Mouse (Mus musculus) forebrain, embryonic 14.5 days (tissue): ENCODE measurements around the gene Gm10471. TPM values are rescaled to one million over a fixed set of nuclear protein-coding genes. Genes with fewer than 3 reads are reported as not detected.
"Not testable (repeated sequence)": the region's sequence is repeated elsewhere in the genome, so short reads cannot be mapped to it uniquely, and the experiment has no call there.

Experiments
- ATAC-seq: fragments of 200-750 bp; cut with Nextera tagmentation; 2 replicates; pipeline ENCODE4 v1.8.0; 2017; ENCODE audit warnings: mild to moderate bottlenecking, moderate library complexity
- DNase-seq: peaks from one replicate; pipeline ENCODE4 v3.0.0-alpha.2; 2015; ENCODE audit warnings: low spot score
- H3K27ac ChIP-seq: fragments of 300-500 bp; sonication (generic); 2 replicates; pipeline ENCODE4 v1.5.1; 2014; ENCODE audit warnings: low read depth, mild to moderate bottlenecking, control low read depth, low read length, moderate library complexity
- H3K27me3 ChIP-seq: fragments of 300-500 bp; sonication (generic); replicated peaks from 2 replicates; pipeline ENCODE4 v1.6.1; 2014; ENCODE audit warnings: low read length, control low read depth, mixed read lengths; ENCODE audit not compliant: control insufficient read depth, insufficient read depth
- H3K36me3 ChIP-seq: fragments of 300-500 bp; sonication (generic); 2 replicates; pipeline ENCODE4 v1.6.1; 2014; ENCODE audit warnings: low read length, control low read depth; ENCODE audit not compliant: control insufficient read depth, insufficient read depth
- H3K4me1 ChIP-seq: fragments of 300-500 bp; sonication (generic); 2 replicates; pipeline ENCODE4 v1.6.1; 2014; ENCODE audit warnings: antibody characterized with exemption, low read length, control low read depth; ENCODE audit not compliant: control insufficient read depth, insufficient read depth
- H3K4me2 ChIP-seq: fragments of 300-500 bp; sonication (generic); 2 replicates; pipeline ENCODE4 v1.6.1; 2014; ENCODE audit warnings: mild to moderate bottlenecking, control low read depth, low read length
- H3K4me3 ChIP-seq: fragments of 300-500 bp; sonication (generic); 2 replicates; pipeline ENCODE4 v1.5.1; 2014; ENCODE audit warnings: low read depth, low read length, control low read depth
- H3K9ac ChIP-seq: fragments of 300-500 bp; sonication (generic); 2 replicates; pipeline ENCODE4 v1.6.1; 2014; ENCODE audit warnings: mild to moderate bottlenecking, low read length, control low read depth, moderate library complexity
- H3K9me3 ChIP-seq: fragments of 300-500 bp; sonication (generic); replicated peaks from 2 replicates; pipeline ENCODE4 v1.6.1; 2016; ENCODE audit warnings: low read length, control low read depth, mixed read lengths; ENCODE audit not compliant: control insufficient read depth
- WGBS: fragments of 180-500 bp; shearing (Covaris S2); extraction: QIAGEN DNeasy Blood & Tissue Kit; methylation state at CpG from one replicate; pipeline ENCODE4 v1.1.7; 2014; 5-methylcytosine and 5-hydroxymethylcytosine counted together
- polyA plus RNA-seq: library from polyadenylated mRNA; unstranded; fragments of >200 nt; fragmentation: Nextera tagmentation; extraction: Ambion mirVana; gene quantifications from 2 replicates; pipeline ENCODE4 v1.2.1, GENCODE M21; 2014

The Gm10471 gene
- not detected in 2 replicates for polyA plus RNA-seq

GRCm38 (mm10) chr5:26089191-26089590 is at the start of gene Gm10471:
Gm10471 (minus strand) TSS chr5:26089291.
- ATAC-seq, H3K27me3 ChIP-seq, H3K9ac ChIP-seq, H3K27ac ChIP-seq, H3K9me3 ChIP-seq, DNase-seq, H3K4me1 ChIP-seq, H3K36me3 ChIP-seq, H3K4me2 ChIP-seq, H3K4me3 ChIP-seq: not testable (repeated sequence)
- WGBS, result 83% methylated on average over 1 of the region's 1 CpGs

GRCm38 (mm10) chr5:26121321-26121720 is 32.2 kb upstream of the Gm10471 start, which contains the start of gene Gm10220:
Gm10220 (minus strand) TSS chr5:26121421.
- not testable (repeated sequence) for H3K4me2 ChIP-seq, H3K27me3 ChIP-seq, H3K36me3 ChIP-seq, H3K4me1 ChIP-seq, DNase-seq, H3K9me3 ChIP-seq, H3K4me3 ChIP-seq, H3K27ac ChIP-seq, H3K9ac ChIP-seq, ATAC-seq
- WGBS, result no CpG with 5 or more reads among the region's 3 CpGs

GRCm38 (mm10) chr5:26105262-26105661 is 16.2 kb upstream of the Gm10471 start, which contains the start of gene 5031410I06Rik:
5031410I06Rik (minus strand) TSS chr5:26105362.
- not testable (repeated sequence) for H3K27me3 ChIP-seq, H3K4me3 ChIP-seq, H3K4me1 ChIP-seq, H3K4me2 ChIP-seq, DNase-seq, H3K36me3 ChIP-seq, H3K9ac ChIP-seq, ATAC-seq, H3K27ac ChIP-seq, H3K9me3 ChIP-seq
- WGBS, result no CpG with 5 or more reads among the region's 3 CpGs

- not testable (repeated sequence) for H3K9ac ChIP-seq, H3K27me3 ChIP-seq, H3K4me1 ChIP-seq, DNase-seq, H3K36me3 ChIP-seq, H3K4me2 ChIP-seq, ATAC-seq, H3K27ac ChIP-seq, H3K9me3 ChIP-seq, H3K4me3 ChIP-seq
These were observed 10.1 kb downstream of the Gm10471 start for GRCm38 (mm10) chr5:26079023-26079422.

- Histone ChIP-seq H3K27ac (no peak overlapping the region), H3K4me2 (no peak overlapping the region), H3K4me1 (no peaks in the 10 kb centered on the region), H3K27me3 (no peaks in the 10 kb centered on the region), H3K9ac (no peak overlapping the region), H3K4me3 (no peak overlapping the region), H3K9me3 (no peaks in the 10 kb centered on the region), H3K36me3 (no peaks in the 10 kb centered on the region)
- 91% methylated on average over 24 of the region's 24 CpGs for WGBS
- ATAC-seq (no peak), DNase-seq (no peak)
These were observed 18.4 kb downstream of the Gm10471 start for GRCm38 (mm10) chr5:26070716-26071115.

- not testable (repeated sequence) for ATAC-seq, H3K27ac ChIP-seq, H3K36me3 ChIP-seq, H3K9ac ChIP-seq, H3K9me3 ChIP-seq, DNase-seq, H3K4me3 ChIP-seq, H3K4me2 ChIP-seq, H3K27me3 ChIP-seq, H3K4me1 ChIP-seq
- WGBS, result no CpG with 5 or more reads among the region's 2 CpGs
These were observed 30.6 kb downstream of the Gm10471 start, which contains the start of gene Gm7347 for GRCm38 (mm10) chr5:26058481-26058880. Gm7347 (minus strand) TSS chr5:26058581.

GRCm38 (mm10) chr5:26039458-26039857 is 49.6 kb downstream of the Gm10471 start, which contains the start of gene Speer4a:
Speer4a (minus strand) TSS chr5:26039558.
- H3K9me3 ChIP-seq, H3K27ac ChIP-seq, H3K36me3 ChIP-seq, H3K4me3 ChIP-seq, H3K4me1 ChIP-seq, DNase-seq, H3K4me2 ChIP-seq, ATAC-seq, H3K27me3 ChIP-seq, H3K9ac ChIP-seq: not testable (repeated sequence)
- WGBS, result 81% methylated on average over 2 of the region's 2 CpGs

Other genes with a start within 250 kb of the Gm10471 start
- gene Gm21663, start 146.9 kb downstream of the Gm10471 start, polyA plus RNA-seq, result not detected in 2 replicates
- not detected in 2 replicates for gene Gm21671, start 134.9 kb downstream of the Gm10471 start, polyA plus RNA-seq
- not detected in 2 replicates for gene Gm21680, start 116.6 kb downstream of the Gm10471 start, polyA plus RNA-seq
- not detected in 2 replicates for gene Gm21698, start 100.6 kb downstream of the Gm10471 start, polyA plus RNA-seq
- gene Gm1979, start 84.5 kb downstream of the Gm10471 start, polyA plus RNA-seq, result not detected in 2 replicates
- gene Gm5862, start 66.4 kb downstream of the Gm10471 start, polyA plus RNA-seq, result not detected in 2 replicates
- not detected in 2 replicates for gene Speer4a, start 49.7 kb downstream of the Gm10471 start, polyA plus RNA-seq
- 0.12 TPM in 1 of 2 replicates, not detected in the other for gene Gm7347, start 30.7 kb downstream of the Gm10471 start, polyA plus RNA-seq
- not detected in 2 replicates for gene 5031410I06Rik, start 16.1 kb upstream of the Gm10471 start, polyA plus RNA-seq
- gene Gm10220, start 32.1 kb upstream of the Gm10471 start, polyA plus RNA-seq, result not detected in 2 replicates
- gene Gm7361, start 168.4 kb upstream of the Gm10471 start, polyA plus RNA-seq, result 0.09 TPM in 1 of 2 replicates, not detected in the other